Mouse (Mus musculus): Measurements from ENCODE around the gene Ndufs4. TPM values are rescaled to one million over a fixed set of nuclear protein-coding genes. Genes with fewer than 3 reads are reported as not detected.

The Ndufs4 gene
- total RNA-seq, 4 experiments from 2014 or later: 310 to 345 (median 336) TPM

Other genes with a start within 250 kb of the Ndufs4 start
- gene Fst, start 70.7 kb upstream of the Ndufs4 start, total RNA-seq (2022): 1 to 10 TPM; 2.3 to 3.5 (median 2.5) TPM

Data from gastrocnemius, adult 8-10 months (tissue).